Comparison of ENCODE assay signal across 14 mouse cellular contexts in the genomic region with DNA sequence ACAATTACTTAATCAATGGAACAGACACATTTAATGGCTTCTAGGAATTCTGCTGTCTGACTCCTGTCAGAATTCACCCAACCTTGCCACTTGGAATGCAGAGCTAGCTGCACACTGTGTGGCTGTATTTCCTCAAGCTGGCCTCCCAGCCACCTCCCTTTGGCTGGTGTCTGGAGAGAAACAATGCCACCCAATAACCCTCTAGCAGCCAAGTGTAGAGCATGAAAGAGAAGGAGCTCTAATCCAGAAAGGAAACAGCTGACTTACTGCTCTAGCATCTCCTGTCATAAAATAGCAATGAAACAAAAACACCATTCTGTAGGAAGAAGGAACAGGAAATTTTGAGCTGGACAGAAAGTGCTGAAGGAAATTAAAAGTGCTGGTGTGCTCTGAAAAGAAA.
DNase-seq lines count a peak whose midpoint lies in the region; ATAC-seq lines count a peak whose summit lies in the region.
"Had no signal": no experiment of that assay in that cellular context is flagged by ENCODE, and none has a peak within 500 bp of the region (broad histone marks: within the 10 kb centered on the region; RNA-seq: fewer than 3 reads in every experiment).

No protein-coding gene starts in this region.

- H3K4me1 ChIP-seq in heart, embryonic 15.5 days (replicated peaks) = peaks cover 22% of the 10 kb centered on the region
- H3K4me1 ChIP-seq in embryonic facial prominence, embryonic 14.5 days (ENCODE audit: control insufficient read depth, insufficient read depth, low read length) = peaks cover 16% of the 10 kb centered on the region
- peaks cover 43% of the 10 kb centered on the region for H3K4me1 ChIP-seq in limb, embryonic 13.5 days
- H3K4me1 ChIP-seq in midbrain, embryonic 11.5 days (ENCODE audit: control insufficient read depth, insufficient read depth, low read length) = no peaks in the 10 kb centered on the region
- H3K4me1 ChIP-seq: liver, embryonic 13.5 days had no signal

- no peak for ATAC-seq in heart, embryonic 15.5 days (replicated peaks; ENCODE audit: insufficient number of reproducible peaks, insufficient read depth, low FRiP score, low read depth)
- no peak for ATAC-seq in embryonic facial prominence, embryonic 14.5 days (ENCODE audit: low read depth)
- ATAC-seq in limb, embryonic 13.5 days (ENCODE audit: low FRiP score, low read depth) = no peak
- ATAC-seq in midbrain, embryonic 11.5 days (ENCODE audit: low FRiP score) = no peak

- H3K27ac ChIP-seq in heart, embryonic 15.5 days = peak overlapping the region; percentile 50
- H3K27ac ChIP-seq in embryonic facial prominence, embryonic 14.5 days (replicated peaks; ENCODE audit: low read depth, low read length) = peak overlapping the region; percentile 44; the same call in 1 of the 2 replicates
- H3K27ac ChIP-seq in limb, embryonic 13.5 days = peak overlapping the region; percentile 39
- no peak overlapping the region for H3K27ac ChIP-seq in midbrain, embryonic 11.5 days (ENCODE audit: low read depth, low read length)
- H3K27ac ChIP-seq: hindbrain, embryonic 12.5 days; liver, embryonic 13.5 days had no signal

- no peak overlapping the region for H3K4me2 ChIP-seq in heart, embryonic 15.5 days
- H3K4me2 ChIP-seq in embryonic facial prominence, embryonic 14.5 days (ENCODE audit: low read depth, low read length) = no peak overlapping the region
- H3K4me2 ChIP-seq in limb, embryonic 13.5 days (replicated peaks) = no peak overlapping the region
- H3K4me2 ChIP-seq in midbrain, embryonic 11.5 days = no peak overlapping the region
- H3K4me2 ChIP-seq: hindbrain, embryonic 12.5 days; liver, embryonic 13.5 days had no signal

- no peak overlapping the region for H3K9ac ChIP-seq in heart, embryonic 15.5 days
- no peak overlapping the region for H3K9ac ChIP-seq in embryonic facial prominence, embryonic 14.5 days (ENCODE audit: low read depth, low read length)
- H3K9ac ChIP-seq in limb, embryonic 13.5 days = no peak overlapping the region
- H3K9ac ChIP-seq in midbrain, embryonic 11.5 days (ENCODE audit: low read length) = no peak overlapping the region
- H3K9ac ChIP-seq: hindbrain, embryonic 12.5 days; liver, embryonic 13.5 days had no signal

- 0 out of 2 replicates have a peak, but pooled peaks cover 3% of the 10 kb centered on the region for H3K36me3 ChIP-seq in heart, embryonic 15.5 days
- 0 out of 2 replicates have a peak, but pooled peaks cover 15% of the 10 kb centered on the region for H3K36me3 ChIP-seq in embryonic facial prominence, embryonic 14.5 days (ENCODE audit: control insufficient read depth, insufficient read depth, low read length)
- H3K36me3 ChIP-seq in limb, embryonic 13.5 days = peaks cover 4% of the 10 kb centered on the region
- peaks cover 5% of the 10 kb centered on the region; the same call in 1 of the 2 replicates for H3K36me3 ChIP-seq in midbrain, embryonic 11.5 days (ENCODE audit: control insufficient read depth, insufficient read depth, low read length)

- no peak for DNase-seq in heart, postnatal 4 days
- DNase-seq in kidney, postnatal 14 days = peak; percentile 57
- DNase-seq in kidney, adult 8-10 months = no peak
- DNase-seq in embryonic facial prominence, embryonic 14.5 days (ENCODE audit: low spot score) = no peak
- no peak for DNase-seq in left cerebral cortex, adult 18-20 months (ENCODE audit: low spot score in 2 of 2)
- DNase-seq in midbrain, embryonic 11.5 days (ENCODE audit: low spot score, missing footprints) = no peak
- DNase-seq: adrenal gland, postnatal 10 days; cerebellum, postnatal 10 days; liver, embryonic 13.5 days; thymus, adult 18-20 months had no signal

- no peak overlapping the region for H3K4me3 ChIP-seq in heart, embryonic 15.5 days
- no peak overlapping the region for H3K4me3 ChIP-seq in embryonic facial prominence, embryonic 14.5 days (ENCODE audit: low read depth, low read length)
- no peak overlapping the region for H3K4me3 ChIP-seq in limb, embryonic 13.5 days
- H3K4me3 ChIP-seq in midbrain, embryonic 11.5 days (ENCODE audit: low read depth, low read length) = no peak overlapping the region
- H3K4me3 ChIP-seq: hindbrain, embryonic 12.5 days; liver, embryonic 13.5 days had no signal

- H3K9me3 ChIP-seq in heart, embryonic 15.5 days (replicated peaks) = no peaks in the 10 kb centered on the region
- 0 out of 2 replicates have a peak, but pooled peaks cover 5% of the 10 kb centered on the region for H3K9me3 ChIP-seq in embryonic facial prominence, embryonic 14.5 days (ENCODE audit: control insufficient read depth, low read length)
- H3K9me3 ChIP-seq in limb, embryonic 13.5 days = no peaks in the 10 kb centered on the region
- no peaks in the 10 kb centered on the region for H3K9me3 ChIP-seq in midbrain, embryonic 11.5 days (ENCODE audit: control insufficient read depth, low read length)
- H3K9me3 ChIP-seq: G1E; hindbrain, embryonic 12.5 days; liver, embryonic 13.5 days had no signal

- no peaks in the 10 kb centered on the region for H3K27me3 ChIP-seq in heart, embryonic 15.5 days
- H3K27me3 ChIP-seq in embryonic facial prominence, embryonic 14.5 days (replicated peaks; ENCODE audit: control insufficient read depth, insufficient read depth, low read length) = no peaks in the 10 kb centered on the region
- no peaks in the 10 kb centered on the region for H3K27me3 ChIP-seq in limb, embryonic 13.5 days
- no peaks in the 10 kb centered on the region for H3K27me3 ChIP-seq in midbrain, embryonic 11.5 days (ENCODE audit: control insufficient read depth, insufficient read depth, low read length)
- H3K27me3 ChIP-seq: hindbrain, embryonic 12.5 days; liver, embryonic 13.5 days had no signal
